In the genomic region with DNA sequence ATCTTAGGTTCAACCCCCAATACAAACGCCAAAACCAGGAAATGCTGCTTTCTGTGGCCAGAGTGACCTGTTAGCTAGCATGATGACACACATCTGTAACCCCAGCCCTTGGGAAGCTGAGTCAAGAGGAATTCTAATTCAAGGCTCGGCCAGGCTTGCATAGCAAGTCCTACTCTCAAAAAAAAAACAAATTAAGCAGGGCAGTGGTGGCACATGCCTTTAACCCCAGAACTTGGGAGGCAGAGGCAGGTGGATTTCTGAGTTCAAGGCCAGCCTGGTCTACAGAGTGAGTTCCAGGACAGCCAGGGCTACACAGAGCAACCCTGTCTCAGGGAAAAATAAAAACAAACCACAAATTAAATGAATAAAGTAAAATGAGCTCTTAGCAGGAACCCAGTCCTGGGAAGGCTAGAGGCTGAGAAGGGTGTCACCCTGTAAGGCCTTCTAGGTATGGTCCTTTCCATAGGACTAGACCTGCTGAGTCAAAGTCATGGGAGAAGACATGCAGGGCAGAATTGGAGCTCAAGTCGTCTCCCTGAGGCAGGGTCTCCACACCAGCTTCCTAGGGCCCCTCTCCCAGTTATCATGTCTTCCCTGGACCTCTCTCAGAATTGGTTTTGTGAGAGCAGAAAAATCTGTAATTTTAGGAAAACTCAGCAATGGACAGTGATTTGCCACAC, we compare ENCODE assay signal across 12 mouse cellular contexts. TPM values are rescaled to one million over a fixed set of nuclear protein-coding genes. Genes with fewer than 3 reads are reported as not detected.
DNase-seq lines count a peak whose midpoint lies in the region; TF ChIP-seq lines count a peak whose summit lies in the region.
"Had no signal": no experiment of that assay in that cellular context is flagged by ENCODE, and none has a peak within 500 bp of the region (broad histone marks: within the 10 kb centered on the region; RNA-seq: fewer than 3 reads in every experiment).

No protein-coding gene starts in this region.

- no peak for TF ChIP-seq POLR2A in MEL (IDR thresholded peaks at IDR 0.05; ENCODE audit: control insufficient read depth in 1 of 2, insufficient read depth in 1 of 2, low read depth in 1 of 2, low read length in 2 of 2, poor library complexity in 1 of 2)

- no peak for DNase-seq in heart, embryonic 10.5 days (ENCODE audit: low spot score)
- DNase-seq in heart, adult 18-20 months = no peak
- no peak for DNase-seq in left cerebral cortex, adult 2 months (ENCODE audit: extremely low spot score in 1 of 2, low spot score in 2 of 2)
- no peak for DNase-seq in left cerebral cortex, postnatal 36 days (ENCODE audit: low spot score in 2 of 2)
- DNase-seq in MEL (ENCODE audit: low read depth, low spot score) = peak; percentile 61
- DNase-seq in thymus, postnatal 10 days (ENCODE audit: low spot score in 2 of 2) = no peak
- DNase-seq in cerebellum, adult 11 months = no peak
- DNase-seq: thymus, postnatal 4 days had no signal

- H3K79me2 ChIP-seq in MEL (ENCODE audit: control insufficient read depth, insufficient read depth, low read length, poor library complexity) (peaks cover 30% of the 10 kb centered on the region), macrophage (ENCODE audit: inconsistent target) (peaks cover 43% of the 10 kb centered on the region)

- H3K4me1 ChIP-seq in heart, embryonic 10.5 days = peaks cover 47% of the 10 kb centered on the region
- peaks cover 12 to 33% of the 10 kb centered on the region in 2 experiments for H3K4me1 ChIP-seq in MEL (ENCODE audit: control insufficient read depth in 1 of 2, insufficient read depth in 2 of 2, low read length in 2 of 2)

- no peaks in the 10 kb centered on the region for H3K27me3 ChIP-seq in heart, embryonic 10.5 days (ENCODE audit: insufficient read depth, poor library complexity, severe bottlenecking)
- H3K27me3 ChIP-seq in MEL (ENCODE audit: control insufficient read depth in 1 of 2, insufficient read depth in 2 of 2, low read length in 2 of 2) = no peaks in the 10 kb centered on the region
- H3K27me3 ChIP-seq: forebrain, embryonic 13.5 days; limb, embryonic 15.5 days; midbrain, embryonic 13.5 days had no signal

- H3K9me3 ChIP-seq in heart, embryonic 10.5 days = no peaks in the 10 kb centered on the region
- no peaks in the 10 kb centered on the region for H3K9me3 ChIP-seq in MEL (replicated peaks; ENCODE audit: insufficient read depth, low read length)
- H3K9me3 ChIP-seq: forebrain, embryonic 13.5 days; limb, embryonic 15.5 days; midbrain, embryonic 13.5 days had no signal

- TF ChIP-seq CTCF in left cerebral cortex, adult 2 months (IDR thresholded peaks at IDR 0.05) = no peak
- TF ChIP-seq CTCF in MEL (IDR thresholded peaks at IDR 0.05 in 2 of 3, conservative IDR thresholded peaks at IDR 0.05 in 1 of 3; ENCODE audit: control insufficient read depth in 1 of 3, insufficient read depth in 1 of 3, low read depth in 2 of 3, low read length in 3 of 3, poor library complexity in 1 of 3, severe bottlenecking in 1 of 3) = no peak

- peak overlapping the region; percentile 24; the same call in 1 of the 2 replicates for H3K9ac ChIP-seq in MEL (ENCODE audit: control insufficient read depth, low read depth, low read length, poor library complexity, severe bottlenecking)
- H3K9ac ChIP-seq: forebrain, embryonic 13.5 days; limb, embryonic 15.5 days; midbrain, embryonic 13.5 days had no signal

- WGBS in heart, embryonic 10.5 days = 75% methylated on average over 3 of the region's 3 CpGs
- 34% methylated on average over 3 of the region's 3 CpGs for WGBS in macrophage (ENCODE audit: missing documents)

- intact Hi-C loops in left cerebral cortex, adult 2 months (cut with DNase I) = no loop called here
- intact Hi-C loops in left cerebral cortex, postnatal 36 days (cut with DNase I) = no loop called here

- H3K4me3 ChIP-seq in heart, embryonic 10.5 days = no peak overlapping the region
- peak overlapping the region; percentile 26; the same call in 1 of the 2 replicates for H3K4me3 ChIP-seq in left cerebral cortex, adult 2 months
- H3K4me3 ChIP-seq in MEL (ENCODE audit: control insufficient read depth in 1 of 2, insufficient read depth in 1 of 2, low read depth in 2 of 2, low read length in 2 of 2) (no peak overlapping the region), macrophage (ENCODE audit: inconsistent target) (no peak overlapping the region)
- H3K4me3 ChIP-seq: forebrain, embryonic 13.5 days; limb, embryonic 15.5 days had no signal

- no peak for TF ChIP-seq RAD21 in MEL (IDR thresholded peaks at IDR 0.05; ENCODE audit: low read depth, low read length)

- peaks cover 16% of the 10 kb centered on the region for H3K36me3 ChIP-seq in heart, embryonic 10.5 days
- H3K36me3 ChIP-seq in MEL (ENCODE audit: control insufficient read depth in 1 of 2, insufficient read depth in 2 of 2, low read length in 2 of 2) (peaks cover 0 to 20% of the 10 kb centered on the region in 2 experiments), macrophage (ENCODE audit: inconsistent target) (peaks cover 11% of the 10 kb centered on the region)

- peak overlapping the region; percentile 48; the same call in 1 of the 2 replicates for H3K27ac ChIP-seq in heart, embryonic 10.5 days
- H3K27ac ChIP-seq in left cerebral cortex, adult 2 months = peak overlapping the region; percentile 50
- H3K27ac ChIP-seq in MEL (ENCODE audit: control insufficient read depth, low read depth, low read length) (peak overlapping the region; percentile 71), macrophage (peak overlapping the region; percentile 99)
- H3K27ac ChIP-seq: forebrain, embryonic 13.5 days; limb, embryonic 15.5 days had no signal

- TF ChIP-seq EP300 in MEL (IDR thresholded peaks at IDR 0.05; ENCODE audit: low read depth in 1 of 2, low read length in 2 of 2) = 0 out of 4 replicates have a peak, but pooled peaks of 1 of the 2 experiments have one; percentile 15

TF ChIP-seq in MEL, 35 proteins besides CTCF, POLR2A, EP300 and RAD21 (continues in another document):
- peak; percentile 8; the same call in 1 of the 2 replicates for TF ChIP-seq ETS1 (IDR thresholded peaks at IDR 0.05; ENCODE audit: low read depth, low read length)

RNA-seq across cellular contexts. Expression of a gene that starts 1.5 kb away (rescaled TPM):
- polyA plus RNA-seq in heart, embryonic 10.5 days (2016; fragmentation: Nextera tagmentation; extraction: Ambion mirVana) = 17.3 and 20.1 TPM in 2 replicates
- total RNA-seq in heart, adult 18-20 months (2021) = 10 to 100 TPM; 70.3 to 79.9 TPM
- total RNA-seq in left cerebral cortex, adult 2 months (2021) = 10 to 100 TPM; 63.1 to 67.0 TPM
- total RNA-seq in left cerebral cortex, postnatal 36 days (2021) = 10 to 100 TPM; 64.9 to 80.2 TPM
- 22.3 and 33.7 TPM in 2 replicates for total RNA-seq in MEL (2012; rRNA removed)
- 10 to 100 TPM in 1 of 2 experiments, not detected in 1; 69.4 TPM for polyA plus RNA-seq in MEL (2012; ENCODE audit: insufficient read depth in 1 of 2, insufficient read length in 2 of 2, low read depth in 1 of 2, low replicate concordance in 2 of 2, missing spikeins in 1 of 2)
- total RNA-seq in macrophage (2018; cell fraction: chromatin; rRNA removed) = 100 to 1,000 TPM in 8 of 26 experiments, 10 to 100 TPM in 18; 41.6 to 398 (median 88.9) TPM
- total RNA-seq in macrophage (2018; cell fraction: cytosol; rRNA removed) = 10 to 100 TPM; 50.5 to 85.9 (median 70.2) TPM
- 100 to 1,000 TPM in 8 of 26 experiments, 10 to 100 TPM in 18; 57.5 to 143 (median 87.9) TPM for total RNA-seq in macrophage (2018; cell fraction: nucleus; rRNA removed)
- 34.3 to 55.7 TPM (median 49.2 TPM) in 3 replicates for polyA plus RNA-seq in macrophage (2018)

RNA-seq across cellular contexts. Expression of a gene that starts 1.6 kb away (rescaled TPM):
- 193 TPM in 2 replicates for polyA plus RNA-seq in heart, embryonic 10.5 days (2016; fragmentation: Nextera tagmentation; extraction: Ambion mirVana)
- total RNA-seq in heart, adult 18-20 months (2021) = 100 to 1,000 TPM; 367 to 455 TPM
- total RNA-seq in left cerebral cortex, adult 2 months (2021) = 100 to 1,000 TPM; 474 to 490 TPM
- 100 to 1,000 TPM; 460 to 526 TPM for total RNA-seq in left cerebral cortex, postnatal 36 days (2021)
- total RNA-seq in MEL (2012; rRNA removed) = 223 and 240 TPM in 2 replicates
- polyA plus RNA-seq in MEL (2012; ENCODE audit: insufficient read depth in 1 of 2, insufficient read length in 2 of 2, low read depth in 1 of 2, low replicate concordance in 2 of 2, missing spikeins in 1 of 2) = 100 to 1,000 TPM in 1 of 2 experiments, not detected in 1; 187 TPM
- 1,000 to 10,000 TPM in 16 of 26 experiments, 100 to 1,000 TPM in 10; 388 to 4,292 (median 1,510) TPM for total RNA-seq in macrophage (2018; cell fraction: chromatin; rRNA removed)
- total RNA-seq in macrophage (2018; cell fraction: cytosol; rRNA removed) = 1,000 to 10,000 TPM in 13 of 26 experiments, 100 to 1,000 TPM in 13; 523 to 2,418 (median 986) TPM
- total RNA-seq in macrophage (2018; cell fraction: nucleus; rRNA removed) = 1,000 to 10,000 TPM in 17 of 26 experiments, 100 to 1,000 TPM in 9; 377 to 2,781 (median 1,417) TPM
- 491 to 809 TPM (median 572 TPM) in 3 replicates for polyA plus RNA-seq in macrophage (2018)

RNA-seq across cellular contexts. Expression of a gene that starts 26.2 kb away (rescaled TPM):
- polyA plus RNA-seq in heart, embryonic 10.5 days (2016; fragmentation: Nextera tagmentation; extraction: Ambion mirVana) = 0.42 and 0.60 TPM in 2 replicates
- total RNA-seq in heart, adult 18-20 months (2021) = 10 to 100 TPM in 1 of 2 experiments, 1 to 10 TPM in 1; 5.9 to 10.2 TPM
- 1 to 10 TPM; 5.9 to 8.7 TPM for total RNA-seq in left cerebral cortex, adult 2 months (2021)
- 10 to 100 TPM in 1 of 2 experiments, 1 to 10 TPM in 1; 7.7 to 10.9 TPM for total RNA-seq in left cerebral cortex, postnatal 36 days (2021)
- 1.6 and 3.1 TPM in 2 replicates for total RNA-seq in MEL (2012; rRNA removed)
- polyA plus RNA-seq in MEL (2012; ENCODE audit: insufficient read depth in 1 of 2, insufficient read length in 2 of 2, low read depth in 1 of 2, low replicate concordance in 2 of 2, missing spikeins in 1 of 2) = 1 to 10 TPM in 1 of 2 experiments, not detected in 1; 3.4 TPM
- 1 to 10 TPM in 16 of 26 experiments, not detected in 10; 1.1 to 9.0 (median 4.6) TPM for total RNA-seq in macrophage (2018; cell fraction: chromatin; rRNA removed)
- 10 to 100 TPM in 12 of 26 experiments, 1 to 10 TPM in 13, under 1 TPM in 1; 0.96 to 18.9 (median 6.4) TPM for total RNA-seq in macrophage (2018; cell fraction: cytosol; rRNA removed)
- 10 to 100 TPM in 10 of 26 experiments, 1 to 10 TPM in 12, not detected in 4; 1.2 to 17.6 (median 8.1) TPM for total RNA-seq in macrophage (2018; cell fraction: nucleus; rRNA removed)
- 6.5 to 23.2 TPM (median 6.5 TPM) in 3 replicates for polyA plus RNA-seq in macrophage (2018)

RNA-seq across cellular contexts. Expression of a gene that starts 38.0 kb away (rescaled TPM):
- 15.6 and 21.7 TPM in 2 replicates for polyA plus RNA-seq in heart, embryonic 10.5 days (2016; fragmentation: Nextera tagmentation; extraction: Ambion mirVana)
- total RNA-seq in heart, adult 18-20 months (2021) = 1 to 10 TPM; 2.4 to 3.0 TPM
- 10 to 100 TPM; 13.3 to 14.2 TPM for total RNA-seq in left cerebral cortex, adult 2 months (2021)
- total RNA-seq in left cerebral cortex, postnatal 36 days (2021) = 10 to 100 TPM; 15.4 to 15.7 TPM
- total RNA-seq in MEL (2012; rRNA removed) = 10.6 and 12.1 TPM in 2 replicates
- polyA plus RNA-seq in MEL (2012; ENCODE audit: insufficient read depth in 1 of 2, insufficient read length in 2 of 2, low read depth in 1 of 2, low replicate concordance in 2 of 2, missing spikeins in 1 of 2) (1 to 10 TPM in 1 of 2 experiments, not detected in 1; 8.6 TPM), macrophage (2018) (2.3 to 4.9 TPM (median 2.4 TPM) in 3 replicates)
- 1 to 10 TPM in 19 of 26 experiments, under 1 TPM in 2, not detected in 5; 0.81 to 8.4 (median 4.1) TPM for total RNA-seq in macrophage (2018; cell fraction: chromatin; rRNA removed)
- total RNA-seq in macrophage (2018; cell fraction: cytosol; rRNA removed) = 1 to 10 TPM in 23 of 26 experiments, under 1 TPM in 3; 0.38 to 3.5 (median 2.1) TPM
- 1 to 10 TPM in 20 of 26 experiments, under 1 TPM in 3, not detected in 3; 0.40 to 6.3 (median 1.7) TPM for total RNA-seq in macrophage (2018; cell fraction: nucleus; rRNA removed)

Comparison
In these comparisons a context has a peak if more than half of its experiments do, and no peak if none do; other contexts are left out.
1. H3K27ac ChIP-seq: peak in every context shown above with its lines; median percentile 99 in macrophage; 71 in MEL; 50 in left cerebral cortex, adult 2 months; 48 in heart, embryonic 10.5 days.